Mouse (Mus musculus) cerebellum, adult 2 months (tissue): ENCODE results near the gene Gtpbp6.

Experiments used
- CTCF ChIP-seq: fragments of 200-500 bp; IDR thresholded peaks from 2 replicates; pipeline ENCODE4 v1.5.1; 2011; ENCODE audit warnings: low read depth, mild to moderate bottlenecking, control low read depth, low read length, moderate library complexity, borderline replicate concordance; ENCODE audit not compliant: insufficient read depth
- POLR2A ChIP-seq: fragments of 200-500 bp; IDR thresholded peaks from 2 replicates; pipeline ENCODE4 v1.6.1; 2011; ENCODE audit warnings: low read length, control low read depth, borderline replicate concordance; ENCODE audit not compliant: insufficient read depth

GRCm38 (mm10) chr5:110139325-110139724 is 31.3 kb upstream of the Gtpbp6 start:
- TF ChIP-seq POLR2A (no peak), CTCF (no peak)
